Mouse (Mus musculus) cerebellum, adult 8-10 months (tissue): ENCODE measurements around the gene Pip.

Experiments
- DNase-seq: peaks from one replicate; pipeline ENCODE4 v3.0.0; 2022

The Pip gene

DNA sequence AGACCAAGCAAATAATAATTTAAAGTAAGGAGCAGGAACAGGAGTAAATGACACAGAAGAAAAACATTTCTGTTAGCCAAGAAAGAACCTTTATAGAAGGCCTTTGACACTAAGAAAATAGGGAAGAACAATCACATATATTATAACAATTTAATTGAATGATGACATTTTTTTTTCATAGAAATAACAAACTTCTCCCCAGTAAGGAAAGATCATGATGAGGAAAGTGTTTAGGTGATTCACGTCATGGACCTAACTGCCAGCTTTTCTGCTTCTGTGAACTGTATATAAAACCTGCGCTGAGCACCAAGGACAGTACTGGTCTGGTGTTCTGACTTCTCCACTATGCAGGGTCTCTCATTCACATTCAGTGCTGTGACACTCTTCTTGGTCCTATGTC lies at the start of gene Pip:
Gene Pip, plus strand, starts transcription at position 301 of the 400 bp plus-strand sequence.
- DNase-seq: no peak

DNA sequence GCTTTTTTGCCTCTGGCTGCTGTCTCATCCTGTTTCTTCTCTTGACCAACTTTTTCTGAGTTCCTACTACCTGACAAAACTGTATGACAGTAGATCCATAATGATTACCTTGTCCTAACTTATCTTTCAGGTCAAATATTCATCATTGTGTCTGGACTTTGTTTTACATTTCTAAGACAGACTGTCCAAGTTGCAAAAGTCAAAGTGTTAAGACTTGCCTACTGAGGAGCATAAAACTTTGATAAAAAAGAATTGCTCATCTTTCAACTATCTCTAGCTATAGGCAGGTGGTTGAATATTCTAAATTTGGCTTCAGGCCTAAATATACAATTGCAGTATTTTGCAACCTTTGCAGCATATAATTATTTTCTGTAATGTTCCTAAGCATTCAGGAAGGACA lies 23.2 kb upstream of the Pip start:
- DNase-seq: no peak

DNA sequence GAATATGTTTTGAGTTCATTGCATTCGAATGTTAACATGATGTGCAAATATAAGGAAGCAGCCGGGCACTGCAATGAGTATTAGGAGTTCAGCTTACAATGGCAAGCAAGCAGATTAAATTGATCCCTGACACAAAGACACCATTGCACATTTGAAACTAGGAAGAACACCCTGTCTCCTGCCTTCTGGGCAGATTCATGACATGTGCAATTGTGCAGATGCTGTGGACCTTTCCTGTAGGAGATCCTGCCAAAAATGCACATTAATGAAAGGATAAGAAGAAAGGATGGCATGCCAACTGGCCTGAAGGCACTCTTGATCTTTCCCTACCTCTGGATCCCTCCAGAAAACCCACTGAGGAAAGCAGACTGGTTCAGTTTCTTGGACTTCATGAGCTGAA lies 17.8 kb upstream of the Pip start:
- DNase-seq: no peak

DNA sequence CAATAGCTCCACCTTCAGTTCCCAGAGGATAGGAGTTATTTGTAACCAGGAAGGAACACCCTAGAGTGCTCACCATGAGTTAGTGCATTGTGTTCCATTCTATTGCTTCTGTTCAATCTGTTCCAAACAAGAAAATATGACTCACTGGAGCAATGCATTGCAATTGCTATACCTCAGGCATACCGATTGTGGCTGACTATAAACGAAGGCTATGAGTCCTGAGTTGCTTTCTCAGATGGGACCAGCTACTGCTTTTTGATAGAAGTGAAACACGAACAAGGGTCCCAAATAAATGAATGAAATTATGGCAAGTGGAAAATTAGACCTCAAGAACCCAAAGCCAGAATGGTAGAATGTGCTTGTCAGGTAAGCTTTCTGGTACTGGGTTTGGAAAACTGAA lies 5.4 kb downstream of the Pip start, which contains the start of gene Sval2:
Gene Sval2, plus strand, starts transcription at position 301 of the 400 bp plus-strand sequence.
- no peak for DNase-seq

DNA sequence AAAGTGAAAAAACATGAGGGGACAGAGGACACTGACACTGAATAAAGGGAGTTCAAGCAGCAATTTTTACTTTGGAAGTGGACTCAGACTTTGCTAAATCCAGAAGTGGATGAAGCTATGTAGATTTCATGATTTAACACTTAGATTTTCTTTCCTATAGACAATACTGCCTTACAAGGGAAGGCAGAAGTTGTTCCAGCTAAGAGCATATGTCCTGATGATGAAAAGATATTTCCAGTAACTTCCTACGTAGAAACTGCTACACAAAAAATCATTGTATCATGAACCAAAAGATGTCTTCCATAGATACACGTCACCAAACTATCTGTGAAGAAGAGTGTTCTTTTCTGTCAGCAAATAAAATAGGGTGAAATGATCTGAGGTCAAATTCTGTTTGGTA lies 16.7 kb downstream of the Pip start:
- DNase-seq: no peak
